Mouse (Mus musculus): ENCODE measurements around the gene Lin28a. TPM values are rescaled to one million over a fixed set of nuclear protein-coding genes. Genes with fewer than 3 reads are reported as not detected.

Gene Lin28a
- not detected in 2 replicates for polyA plus RNA-seq (2012; ENCODE audit: insufficient read depth, insufficient read length, missing spikeins)

DNA sequence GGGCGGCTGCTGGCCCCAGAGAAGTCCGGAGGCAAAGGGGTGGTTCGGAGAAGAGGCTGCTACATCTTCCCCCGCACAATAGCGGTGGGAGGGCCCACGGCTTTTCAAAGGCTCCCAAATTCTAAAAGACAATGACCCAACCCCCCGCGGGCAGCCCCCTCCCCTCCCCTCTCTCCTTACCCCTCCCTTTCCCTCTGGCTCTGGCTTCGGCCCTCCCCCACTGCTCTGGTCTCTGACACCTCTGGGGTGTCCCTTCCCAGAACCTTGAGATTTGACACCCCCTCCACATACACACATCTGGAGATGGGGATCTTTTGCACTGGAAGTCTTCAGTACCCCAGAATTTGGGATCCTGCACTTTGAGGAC is at the start of gene Lin28a:
TSS of gene Lin28a (minus strand) at position 63 of the 367 bp plus-strand sequence.
- Histone ChIP-seq H3K27ac (replicated peaks; ENCODE audit: low read depth, low read length) (no peak within 1 kb of the TSS), H3K4me3 (ENCODE audit: insufficient read depth, low read depth, low read length) (no peak within 1 kb of the TSS), H3K4me1 (ENCODE audit: control insufficient read depth, insufficient read depth, insufficient read length, low read length) (no peaks in the 10 kb centered on the region)

DNA sequence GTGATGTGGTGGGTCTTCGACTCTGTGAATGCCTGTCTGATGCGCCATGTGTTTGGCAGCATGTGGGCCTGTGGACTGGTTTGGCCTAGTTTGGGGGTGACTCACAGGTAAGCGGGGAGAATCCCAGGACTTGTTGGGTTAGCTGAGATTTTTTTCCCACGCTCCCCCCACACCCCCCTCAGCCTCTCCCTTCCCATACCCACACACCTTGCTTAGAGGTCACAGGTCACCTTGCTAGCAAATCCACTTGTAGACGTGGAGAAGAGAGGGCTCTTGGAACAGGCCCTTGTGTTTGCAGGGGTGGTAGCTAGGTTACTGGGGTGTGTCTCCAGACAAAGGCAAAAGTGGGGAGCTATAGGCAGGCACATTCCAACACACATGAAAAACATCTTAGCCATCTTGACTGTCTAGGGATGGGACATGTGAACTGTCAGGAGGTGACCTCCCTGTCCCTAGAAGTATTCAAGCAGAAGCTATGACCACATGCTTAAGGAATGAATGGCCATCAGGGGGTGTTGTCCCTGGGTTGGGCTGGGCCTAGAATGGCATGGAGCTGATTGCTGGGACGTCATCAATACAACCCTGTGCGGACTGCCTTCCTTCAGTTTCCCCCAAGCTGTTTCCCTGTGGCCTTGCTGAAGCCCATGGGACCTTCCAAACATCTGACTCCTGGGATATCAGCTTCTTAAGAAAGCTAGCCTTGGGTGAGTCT is 49.3 kb upstream of the Lin28a start:
- Histone ChIP-seq H3K4me1 (ENCODE audit: control insufficient read depth, insufficient read depth, insufficient read length, low read length) (no peaks in the 10 kb centered on the region), H3K27ac (replicated peaks; ENCODE audit: low read depth, low read length) (no peak overlapping the region), H3K4me3 (ENCODE audit: insufficient read depth, low read depth, low read length) (no peak overlapping the region)

DNA sequence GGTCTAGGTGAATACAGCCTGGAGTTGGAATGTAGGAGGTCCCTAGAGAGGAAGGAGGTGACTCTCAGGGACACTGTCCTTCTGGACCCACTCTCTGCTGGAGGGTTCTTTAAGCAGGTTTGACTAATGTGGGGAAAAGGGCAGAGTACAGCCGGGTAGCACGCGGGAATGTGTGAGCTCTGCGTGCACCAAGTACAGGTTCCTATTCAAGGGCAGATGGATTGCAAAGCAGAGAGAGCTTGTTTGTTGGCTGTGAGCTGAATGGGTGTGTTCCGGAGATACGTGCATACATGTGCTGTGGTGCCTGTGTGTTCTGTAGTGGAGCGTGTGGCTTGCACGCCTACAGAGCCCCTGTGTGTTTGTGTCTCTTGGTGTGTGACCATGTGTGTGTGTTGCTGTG is 48.7 kb upstream of the Lin28a start:
- H3K4me3 ChIP-seq (ENCODE audit: insufficient read depth, low read depth, low read length): no peak overlapping the region
- H3K27ac ChIP-seq (replicated peaks; ENCODE audit: low read depth, low read length): no peak overlapping the region
- no peaks in the 10 kb centered on the region for H3K4me1 ChIP-seq (ENCODE audit: control insufficient read depth, insufficient read depth, insufficient read length, low read length)

DNA sequence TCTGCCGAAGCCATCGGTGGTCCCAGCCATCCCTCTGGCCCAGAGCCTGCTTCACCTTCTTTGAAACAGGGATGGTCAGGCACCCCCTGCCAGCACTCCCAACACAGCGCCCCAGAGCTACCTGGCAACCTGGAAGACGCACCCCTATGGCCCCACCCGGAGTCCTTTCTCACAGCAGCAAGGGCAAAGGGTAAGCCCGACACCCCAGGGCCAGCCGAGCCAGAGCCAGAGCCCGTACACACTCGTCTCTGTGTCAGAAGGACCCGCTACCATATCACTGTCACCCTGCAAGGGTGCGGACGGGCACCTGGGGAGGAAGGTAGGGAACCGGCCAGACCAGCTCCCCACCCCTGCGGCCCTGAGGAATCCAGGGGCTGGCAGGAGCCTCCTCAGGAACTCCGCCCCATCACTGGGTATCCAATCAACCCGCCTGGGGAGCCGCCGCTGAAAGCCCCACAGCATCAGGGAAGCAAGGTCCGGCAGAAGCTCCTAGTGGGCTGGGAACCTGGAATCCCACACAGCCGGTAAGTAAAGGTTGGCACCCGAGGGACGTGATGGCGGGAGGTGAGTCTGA is 46.9 kb upstream of the Lin28a start:
- Histone ChIP-seq H3K4me1 (ENCODE audit: control insufficient read depth, insufficient read depth, insufficient read length, low read length) (no peaks in the 10 kb centered on the region), H3K4me3 (ENCODE audit: insufficient read depth, low read depth, low read length) (no peak overlapping the region), H3K27ac (replicated peaks; ENCODE audit: low read depth, low read length) (no peak overlapping the region)

DNA sequence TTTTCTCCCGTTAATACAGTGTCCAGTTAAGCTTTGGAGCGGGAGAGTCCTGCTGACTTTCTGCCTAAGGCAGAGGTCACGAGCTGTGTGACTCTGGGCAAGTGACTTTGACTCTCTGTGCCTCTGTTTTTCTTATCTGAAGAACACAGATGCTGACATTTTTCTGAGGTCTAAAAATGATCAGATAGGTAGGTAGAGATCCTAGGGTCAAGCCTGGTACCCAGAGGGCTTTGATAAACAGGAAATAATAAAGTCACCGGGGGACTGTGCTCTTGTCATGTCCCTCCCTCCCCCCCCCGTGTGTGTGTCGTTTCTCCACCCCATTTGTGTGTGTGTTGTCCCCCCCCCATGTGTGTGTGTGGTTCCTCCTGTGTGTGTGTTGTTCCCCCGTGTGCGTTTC is 43.9 kb upstream of the Lin28a start:
- no peak overlapping the region for H3K27ac ChIP-seq (replicated peaks; ENCODE audit: low read depth, low read length)
- H3K4me1 ChIP-seq (ENCODE audit: control insufficient read depth, insufficient read depth, insufficient read length, low read length): no peaks in the 10 kb centered on the region

DNA sequence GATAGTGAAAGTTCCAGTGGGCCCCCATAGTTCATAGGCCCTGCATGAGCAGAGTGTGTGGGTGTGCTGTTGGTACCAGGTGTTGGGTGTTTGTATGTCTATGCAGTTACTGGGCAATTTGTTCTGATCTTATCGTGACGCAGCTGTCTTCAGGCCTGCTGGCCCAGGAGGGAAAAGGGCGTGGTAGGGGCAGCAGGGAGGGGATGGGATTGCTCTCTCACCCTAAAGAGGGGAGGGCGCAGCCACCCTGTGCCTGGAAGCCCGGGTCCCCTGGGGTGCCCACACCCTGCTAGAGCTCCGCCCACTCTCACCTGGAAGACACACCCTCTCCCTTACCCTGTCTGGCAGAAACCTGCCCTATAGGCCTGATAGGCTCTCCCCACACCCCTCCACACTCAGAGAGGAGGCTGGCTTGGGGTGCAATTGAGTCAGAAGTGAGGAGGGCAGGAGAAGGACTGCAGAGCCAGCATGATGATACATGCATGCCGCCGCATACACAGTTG is 43.4 kb upstream of the Lin28a start:
- Histone ChIP-seq H3K27ac (replicated peaks; ENCODE audit: low read depth, low read length) (no peak overlapping the region), H3K4me3 (ENCODE audit: insufficient read depth, low read depth, low read length) (no peak overlapping the region), H3K4me1 (ENCODE audit: control insufficient read depth, insufficient read depth, insufficient read length, low read length) (no peaks in the 10 kb centered on the region)

More for the DNA sequence above, 43.9 kb upstream of the Lin28a start:
- no peak overlapping the region for H3K4me3 ChIP-seq (ENCODE audit: insufficient read depth, low read depth, low read length)

DNA sequence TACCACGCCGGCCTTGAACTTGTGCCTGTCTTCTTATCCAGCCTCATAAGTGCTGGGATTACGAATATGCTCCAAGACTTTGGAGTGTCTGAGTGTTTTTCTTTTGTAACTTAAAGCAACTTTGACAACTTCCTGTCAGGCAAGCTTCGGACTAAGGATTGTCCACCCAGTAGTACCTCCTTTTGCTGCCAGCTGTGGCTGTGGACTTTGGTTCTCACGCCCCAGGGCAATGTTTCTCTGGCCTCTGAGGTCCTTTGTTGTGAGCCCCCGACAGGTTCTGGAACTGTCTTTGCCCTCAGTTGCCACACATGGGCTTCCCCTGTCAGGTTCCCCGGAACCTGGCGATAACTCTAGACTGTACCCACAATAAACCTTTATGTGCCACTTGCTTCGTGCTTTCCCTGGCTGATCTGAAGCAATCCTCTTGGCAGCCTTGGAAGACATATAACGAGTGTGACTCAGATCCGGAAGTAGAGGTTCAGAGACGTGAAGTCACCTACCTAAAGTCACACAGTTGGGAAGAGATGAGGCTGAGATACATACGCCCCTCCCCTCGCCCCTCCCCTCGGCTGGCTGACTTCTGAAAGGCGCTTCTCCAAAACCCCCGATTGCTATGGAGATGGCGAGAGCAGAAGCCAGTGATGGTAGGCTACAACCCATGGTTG is 42.7 kb upstream of the Lin28a start:
- Histone ChIP-seq H3K4me3 (ENCODE audit: insufficient read depth, low read depth, low read length) (no peak overlapping the region), H3K4me1 (ENCODE audit: control insufficient read depth, insufficient read depth, insufficient read length, low read length) (no peaks in the 10 kb centered on the region), H3K27ac (replicated peaks; ENCODE audit: low read depth, low read length) (no peak overlapping the region)

DNA sequence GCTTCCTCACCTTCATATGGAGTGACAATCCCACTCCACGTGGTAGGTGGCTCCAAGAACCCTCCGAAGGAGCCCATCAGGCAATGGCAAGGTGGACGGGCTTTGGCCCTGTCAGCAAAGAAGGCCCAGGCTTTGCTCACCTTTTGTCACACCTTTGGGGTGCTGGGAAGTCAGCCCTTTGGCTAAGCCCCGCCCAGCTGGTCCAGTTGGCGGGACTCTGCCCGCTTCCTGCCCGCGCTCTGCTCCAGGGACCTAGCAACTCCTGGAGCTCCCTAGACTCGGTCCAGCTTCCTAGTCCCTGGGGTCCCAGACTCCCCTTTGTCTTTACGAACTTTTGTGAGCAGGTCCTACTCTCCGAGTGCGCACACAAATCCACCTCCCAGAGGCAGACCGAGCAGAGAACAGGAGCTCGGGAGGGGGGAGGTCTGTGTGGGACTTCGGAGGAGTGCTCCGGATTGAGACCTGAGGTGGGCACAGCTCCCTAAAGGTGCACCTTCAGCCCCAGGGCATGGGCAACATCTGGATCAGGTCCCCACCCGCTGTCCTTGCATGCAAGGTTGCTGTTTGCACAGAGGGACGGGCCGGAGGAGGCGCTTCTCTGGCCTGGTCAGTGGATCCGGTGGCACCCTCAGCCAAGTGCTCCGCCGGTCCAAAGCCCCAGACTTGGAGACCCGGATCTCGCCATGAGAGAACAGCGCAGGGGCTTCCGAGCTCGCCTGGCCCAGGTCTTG is 41.7 kb upstream of the Lin28a start, which contains the start of gene Crybg2:
TSS of gene Crybg2 (plus strand) at position 681 of the 731 bp plus-strand sequence.
- Histone ChIP-seq H3K27ac (replicated peaks; ENCODE audit: low read depth, low read length) (no peak within 1 kb of the TSS), H3K4me1 (ENCODE audit: control insufficient read depth, insufficient read depth, insufficient read length, low read length) (no peaks in the 10 kb centered on the region), H3K4me3 (ENCODE audit: insufficient read depth, low read depth, low read length) (no peak within 1 kb of the TSS)

DNA sequence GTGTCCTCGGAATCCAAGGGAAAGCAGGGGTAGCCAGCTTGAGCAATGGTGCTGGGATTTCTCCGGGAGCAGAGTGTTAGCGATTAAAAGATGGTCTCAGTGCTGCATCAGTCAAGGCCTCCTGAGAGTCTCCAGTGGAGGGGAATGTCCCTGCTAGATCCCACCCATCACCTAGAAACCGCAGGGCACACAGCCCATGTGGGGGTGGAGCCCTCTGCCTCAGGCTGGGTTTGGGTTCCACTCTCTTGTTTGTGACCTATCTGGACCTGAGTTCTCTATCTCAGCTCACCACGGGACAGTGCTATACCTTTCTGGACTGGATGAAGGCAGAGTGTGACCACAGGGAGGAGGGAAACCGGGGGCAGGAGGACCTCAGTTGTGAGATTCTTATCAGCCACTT is 40.3 kb upstream of the Lin28a start:
- Histone ChIP-seq H3K4me1 (ENCODE audit: control insufficient read depth, insufficient read depth, insufficient read length, low read length) (no peaks in the 10 kb centered on the region), H3K27ac (replicated peaks; ENCODE audit: low read depth, low read length) (no peak overlapping the region), H3K4me3 (ENCODE audit: insufficient read depth, low read depth, low read length) (no peak overlapping the region)

DNA sequence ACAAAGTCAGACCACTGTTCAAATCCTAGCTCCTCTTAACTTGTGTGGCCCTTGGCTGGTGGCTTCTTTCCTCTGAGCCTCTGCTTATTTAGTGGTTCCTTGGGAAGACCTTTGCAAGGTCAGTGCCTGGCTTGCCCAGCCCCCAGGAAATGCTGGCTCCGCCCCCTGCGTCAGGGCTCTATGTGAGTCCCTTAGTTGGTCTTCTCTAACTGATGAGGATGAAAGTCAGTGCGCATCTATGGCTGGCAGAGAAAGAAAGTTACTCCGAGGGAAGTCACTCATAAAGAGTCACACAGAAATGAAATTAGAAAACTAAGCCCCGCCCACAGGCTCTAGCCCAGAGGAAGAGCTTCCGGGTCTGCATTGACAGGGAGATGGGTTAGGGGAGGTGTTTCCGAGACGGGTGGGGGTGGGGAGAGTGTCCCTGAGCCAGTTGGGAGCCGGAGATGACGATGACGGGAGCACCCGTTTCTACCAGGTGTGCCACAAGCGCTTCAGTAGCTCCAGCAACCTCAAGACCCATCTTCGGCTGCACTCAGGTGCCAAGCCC is 39.6 kb upstream of the Lin28a start:
- Histone ChIP-seq H3K4me3 (ENCODE audit: insufficient read depth, low read depth, low read length) (no peak overlapping the region), H3K27ac (replicated peaks; ENCODE audit: low read depth, low read length) (no peak overlapping the region), H3K4me1 (ENCODE audit: control insufficient read depth, insufficient read depth, insufficient read length, low read length) (no peaks in the 10 kb centered on the region)

DNA sequence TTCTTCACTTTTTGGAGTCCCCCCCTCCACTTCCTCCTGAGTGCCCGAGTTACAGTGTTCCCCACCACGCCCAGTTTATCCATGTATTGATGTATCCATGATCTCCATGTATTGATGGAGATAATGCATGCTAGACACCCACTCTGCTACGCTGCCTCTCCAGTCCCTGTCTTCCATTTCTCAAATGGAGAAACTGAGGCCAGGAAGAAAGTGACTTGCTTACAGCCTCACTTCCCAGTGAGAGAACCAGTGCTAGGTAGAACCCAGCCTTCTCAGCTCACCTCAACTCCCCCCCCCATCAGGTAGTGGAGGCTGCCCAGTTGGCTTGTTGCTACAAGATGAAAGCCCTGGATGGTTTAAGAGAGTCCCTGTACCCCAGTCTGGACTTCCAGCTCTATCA is 34.9 kb upstream of the Lin28a start, which contains the start of gene Zfp683:
TSS of gene Zfp683 (plus strand) at position 301 of the 400 bp plus-strand sequence.
- no peak within 1 kb of the TSS for H3K27ac ChIP-seq (replicated peaks; ENCODE audit: low read depth, low read length)
- no peaks in the 10 kb centered on the region for H3K4me1 ChIP-seq (ENCODE audit: control insufficient read depth, insufficient read depth, insufficient read length, low read length)
- H3K4me3 ChIP-seq (ENCODE audit: insufficient read depth, low read depth, low read length): no peak within 1 kb of the TSS

DNA sequence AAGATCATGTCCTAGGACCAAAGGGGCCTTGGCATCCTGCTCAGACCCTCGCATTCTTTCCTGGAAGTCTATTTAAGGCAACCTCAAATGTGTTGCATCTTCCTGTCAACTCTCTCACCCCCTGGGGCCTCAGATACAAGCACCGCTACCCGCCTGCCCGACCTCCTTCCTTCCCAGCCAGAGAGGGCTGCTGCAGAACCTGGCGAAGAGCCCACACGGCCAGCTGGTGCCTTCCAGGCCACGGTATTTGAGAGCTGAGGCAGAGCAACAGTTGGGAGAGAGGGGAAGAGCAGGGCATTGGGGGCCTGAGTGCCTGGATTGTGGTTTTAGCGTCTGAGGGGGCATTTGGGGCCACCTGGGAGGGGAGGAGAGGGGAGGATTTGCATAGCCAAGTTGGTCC is 33.9 kb upstream of the Lin28a start:
- no peak overlapping the region for H3K27ac ChIP-seq (replicated peaks; ENCODE audit: low read depth, low read length)

DNA sequence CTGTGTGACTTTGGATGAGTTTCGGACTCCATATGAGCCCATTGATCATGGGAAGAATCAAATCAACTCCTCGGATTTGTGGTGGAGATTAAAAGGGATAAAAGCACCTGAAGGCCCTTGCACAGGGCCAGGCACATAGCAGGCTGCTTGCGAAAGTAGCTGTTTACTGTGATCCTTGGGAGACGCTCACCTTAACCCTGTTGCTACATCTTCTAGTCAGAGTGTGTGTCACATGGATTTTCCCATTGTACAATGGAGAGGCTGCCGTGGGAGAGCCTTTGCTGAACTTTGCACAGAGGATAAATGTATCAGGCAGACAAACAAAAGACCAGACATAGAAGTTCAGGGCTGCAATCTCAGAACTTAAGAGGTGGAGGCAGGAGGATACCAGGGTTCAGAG is 33.3 kb upstream of the Lin28a start:
- no peaks in the 10 kb centered on the region for H3K4me1 ChIP-seq (ENCODE audit: control insufficient read depth, insufficient read depth, insufficient read length, low read length)
- H3K27ac ChIP-seq (replicated peaks; ENCODE audit: low read depth, low read length): no peak overlapping the region
- no peak overlapping the region for H3K4me3 ChIP-seq (ENCODE audit: insufficient read depth, low read depth, low read length)

More for the DNA sequence above, 33.9 kb upstream of the Lin28a start:
- Histone ChIP-seq H3K4me1 (ENCODE audit: control insufficient read depth, insufficient read depth, insufficient read length, low read length) (no peaks in the 10 kb centered on the region), H3K4me3 (ENCODE audit: insufficient read depth, low read depth, low read length) (no peak overlapping the region)

DNA sequence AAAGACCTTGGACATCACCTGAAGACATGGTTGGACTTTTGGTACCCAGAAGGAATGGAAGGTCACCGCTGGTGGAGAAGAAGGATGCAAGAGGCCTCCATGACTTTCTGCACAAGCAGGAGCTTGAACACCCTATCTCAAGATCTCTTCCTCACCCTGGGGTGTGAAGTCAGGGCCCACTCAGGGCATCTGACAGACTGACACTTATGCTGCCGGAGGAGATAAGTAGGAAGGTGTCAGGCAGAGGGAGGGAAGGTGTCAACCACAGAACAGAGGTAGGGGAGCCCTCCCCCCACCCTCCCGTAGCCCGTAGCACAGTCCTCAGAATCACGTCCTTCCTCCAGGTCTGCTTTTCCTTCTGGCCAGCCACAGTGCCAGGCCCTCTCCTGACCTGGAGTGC is 29.0 kb upstream of the Lin28a start:
- Histone ChIP-seq H3K27ac (replicated peaks; ENCODE audit: low read depth, low read length) (no peak overlapping the region), H3K4me1 (ENCODE audit: control insufficient read depth, insufficient read depth, insufficient read length, low read length) (no peaks in the 10 kb centered on the region), H3K4me3 (ENCODE audit: insufficient read depth, low read depth, low read length) (no peak overlapping the region)

DNA sequence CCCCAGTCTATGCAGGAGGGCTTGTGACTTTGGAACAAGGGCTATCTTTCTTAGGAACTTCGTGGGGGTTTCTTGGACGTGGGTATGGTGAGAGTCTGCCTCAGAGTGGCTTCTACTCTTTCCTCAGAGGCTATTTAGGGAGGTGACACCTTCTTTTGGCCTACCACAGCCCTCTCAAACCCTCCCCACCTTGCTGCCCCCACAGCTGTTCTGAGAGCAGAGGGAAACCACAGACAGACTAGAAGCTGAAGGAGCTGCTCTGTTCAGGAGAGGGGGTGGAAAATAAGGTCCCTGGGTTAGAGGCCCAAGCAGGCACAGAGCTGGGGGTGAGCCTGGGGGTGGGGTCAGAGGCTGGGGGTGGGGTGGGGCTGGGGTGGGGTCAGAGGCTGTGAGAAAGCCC is 24.4 kb upstream of the Lin28a start:
- no peak overlapping the region for H3K4me3 ChIP-seq (ENCODE audit: insufficient read depth, low read depth, low read length)
- no peak overlapping the region for H3K27ac ChIP-seq (replicated peaks; ENCODE audit: low read depth, low read length)
- H3K4me1 ChIP-seq (ENCODE audit: control insufficient read depth, insufficient read depth, insufficient read length, low read length): no peaks in the 10 kb centered on the region
